Mouse (Mus musculus) layer of hippocampus, adult 9-10 months (tissue): ENCODE results near the gene Oit1.

Source experiments
- DNase-seq: peaks from one replicate; pipeline ENCODE4 v3.0.0; 2022; ENCODE audit warnings: low spot score

Gene Oit1

GRCm38 (mm10) chr14:8335947-8336346, 42.6 kb downstream of the Oit1 start:
- no peak for DNase-seq

GRCm38 (mm10) chr14:8334511-8334910, 44.0 kb downstream of the Oit1 start:
- no peak for DNase-seq

- DNase-seq = no peak
These were observed 46.0 kb downstream of the Oit1 start for GRCm38 (mm10) chr14:8332314-8333252.

GRCm38 (mm10) chr14:8331307-8331905, 47.1 kb downstream of the Oit1 start:
- DNase-seq = no peak

- no peak for DNase-seq
These were observed 48.2 kb downstream of the Oit1 start for GRCm38 (mm10) chr14:8330390-8330789.

- no peak for DNase-seq
These were observed 49.0 kb downstream of the Oit1 start for GRCm38 (mm10) chr14:8329552-8329951.

GRCm38 (mm10) chr14:8327371-8327770, 51.2 kb downstream of the Oit1 start:
- no peak for DNase-seq

GRCm38 (mm10) chr14:8326961-8327360, 51.6 kb downstream of the Oit1 start:
- DNase-seq = no peak

GRCm38 (mm10) chr14:8325746-8326145, 52.8 kb downstream of the Oit1 start:
- no peak for DNase-seq

- no peak for DNase-seq
These were observed 58.0 kb downstream of the Oit1 start for GRCm38 (mm10) chr14:8320528-8320927.

- no peak for DNase-seq
These were observed 61.1 kb downstream of the Oit1 start, which contains the start of gene Fam107a for GRCm38 (mm10) chr14:8317194-8318097. Gene Fam107a (minus strand): TSS chr14:8318023.

- no peak for DNase-seq
These were observed 62.0 kb downstream of the Oit1 start for GRCm38 (mm10) chr14:8316366-8317193.

GRCm38 (mm10) chr14:8315169-8315568, 63.4 kb downstream of the Oit1 start:
- DNase-seq = no peak

GRCm38 (mm10) chr14:8314536-8314935, 64.0 kb downstream of the Oit1 start:
- DNase-seq = no peak

GRCm38 (mm10) chr14:8313877-8314276, 64.7 kb downstream of the Oit1 start:
- no peak for DNase-seq

GRCm38 (mm10) chr14:8309621-8310141, 68.9 kb downstream of the Oit1 start:
- DNase-seq = peak; percentile 32

GRCm38 (mm10) chr14:8308650-8309049, 69.9 kb downstream of the Oit1 start:
- no peak for DNase-seq

GRCm38 (mm10) chr14:8306884-8307283, 71.7 kb downstream of the Oit1 start:
- DNase-seq = no peak

GRCm38 (mm10) chr14:8305014-8305413, 73.5 kb downstream of the Oit1 start:
- no peak for DNase-seq

GRCm38 (mm10) chr14:8304082-8304481, 74.5 kb downstream of the Oit1 start:
- no peak for DNase-seq

- DNase-seq = no peak
These were observed 75.9 kb downstream of the Oit1 start for GRCm38 (mm10) chr14:8302687-8303086.
